Mouse (Mus musculus) fat pad, adult 2 months (tissue): ENCODE data around the gene Memo1.
"Not testable (repeated sequence)": the region's sequence is repeated elsewhere in the genome, so short reads cannot be mapped to it uniquely, and the experiment has no call there.

Experiments
- DNase-seq: peaks from one replicate; pipeline ENCODE4 v3.0.0-alpha.2; 2011; ENCODE audit warnings: low read depth, low spot score; ENCODE audit errors: extremely low read depth

Gene Memo1

GRCm38 (mm10) chr17:74264333-74265155 is 30.8 kb downstream of the Memo1 start:
- DNase-seq: no peak

- DNase-seq: no peak
These were observed 32.9 kb downstream of the Memo1 start for GRCm38 (mm10) chr17:74262415-74262814.

GRCm38 (mm10) chr17:74245284-74245683 is 50.0 kb downstream of the Memo1 start:
- DNase-seq: peak; percentile 19

GRCm38 (mm10) chr17:74242788-74243187 is 52.5 kb downstream of the Memo1 start:
- DNase-seq: no peak

GRCm38 (mm10) chr17:74240322-74240721 is 55.0 kb downstream of the Memo1 start:
- DNase-seq: no peak

GRCm38 (mm10) chr17:74228131-74228759 is 67.1 kb downstream of the Memo1 start:
- no peak for DNase-seq

GRCm38 (mm10) chr17:74217304-74217703 is 78.0 kb downstream of the Memo1 start:
- DNase-seq: no peak

- not testable (repeated sequence) for DNase-seq
These were observed 82.3 kb downstream of the Memo1 start for GRCm38 (mm10) chr17:74212831-74213524.

GRCm38 (mm10) chr17:74209143-74209908 is 86.0 kb downstream of the Memo1 start:
- DNase-seq: no peak

- DNase-seq: no peak
These were observed 99.4 kb downstream of the Memo1 start for GRCm38 (mm10) chr17:74195943-74196342.

- DNase-seq: no peak
These were observed 100.6 kb downstream of the Memo1 start for GRCm38 (mm10) chr17:74194755-74195154.

- no peak for DNase-seq
These were observed 101.9 kb downstream of the Memo1 start for GRCm38 (mm10) chr17:74193463-74193862.

GRCm38 (mm10) chr17:74191446-74191845 is 103.9 kb downstream of the Memo1 start:
- no peak for DNase-seq

- DNase-seq: no peak
These were observed 109.1 kb downstream of the Memo1 start for GRCm38 (mm10) chr17:74186197-74186596.

- DNase-seq: no peak
These were observed 110.6 kb downstream of the Memo1 start for GRCm38 (mm10) chr17:74184739-74185138.

GRCm38 (mm10) chr17:74180889-74181288 is 114.4 kb downstream of the Memo1 start:
- peak; percentile 25 for DNase-seq

- not testable (repeated sequence) for DNase-seq
These were observed 115.7 kb downstream of the Memo1 start for GRCm38 (mm10) chr17:74179640-74180039.

- DNase-seq: no peak
These were observed 121.6 kb downstream of the Memo1 start for GRCm38 (mm10) chr17:74173726-74174125.

GRCm38 (mm10) chr17:74172834-74173233 is 122.5 kb downstream of the Memo1 start:
- no peak for DNase-seq

GRCm38 (mm10) chr17:74159443-74159894 is 135.9 kb downstream of the Memo1 start:
- peak; percentile 18 for DNase-seq

- DNase-seq: no peak
These were observed 137.2 kb downstream of the Memo1 start for GRCm38 (mm10) chr17:74158161-74158560.
